Mouse (Mus musculus): ENCODE data around the gene Slc25a51. TPM values are rescaled to one million over a fixed set of nuclear protein-coding genes. Genes with fewer than 3 reads are reported as not detected.

Gene Slc25a51
- polyA plus RNA-seq, 1 experiment: 16.8 TPM

DNA sequence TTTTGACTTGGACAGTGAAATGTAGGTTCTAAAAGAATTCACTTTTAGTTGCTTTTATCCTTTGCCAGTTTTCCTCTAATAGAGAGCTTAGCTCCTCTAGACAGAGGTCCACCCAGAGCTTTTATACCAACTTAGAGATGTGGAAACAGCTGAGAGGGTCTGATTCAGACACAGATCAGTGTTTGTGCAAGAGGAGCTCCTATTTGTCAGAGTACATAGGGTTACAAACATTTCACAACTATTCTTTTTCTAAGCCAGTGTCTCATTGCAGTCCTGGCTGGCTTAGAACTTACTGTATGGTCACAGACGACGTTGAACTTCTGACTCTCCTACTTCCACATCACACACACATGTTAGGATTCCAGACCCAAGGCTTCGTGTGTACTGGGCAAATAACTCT is 51.9 kb downstream of the Slc25a51 start:
- Histone ChIP-seq H3K27me3 (ENCODE audit: control insufficient read depth) (no peaks in the 10 kb centered on the region), H3K9me3 (ENCODE audit: control insufficient read depth, low read length) (no peaks in the 10 kb centered on the region), H3K4me3 (replicated peaks) (no peak overlapping the region), H3K36me3 (ENCODE audit: control insufficient read depth) (peaks cover 76% of the 10 kb centered on the region), H3K4me1 (ENCODE audit: control insufficient read depth) (no peaks in the 10 kb centered on the region)
- TF ChIP-seq TAL1 (IDR thresholded peaks at IDR 0.05; ENCODE audit: low read length) (no peak), GATA1 (IDR thresholded peaks at IDR 0.05; ENCODE audit: low read length) (no peak)

Other genes starting within 250 kb of the Slc25a51 start
- 0.01 TPM in 1 of 2 replicates, not detected in the other for gene Frmpd1, start 223.9 kb downstream of the Slc25a51 start, polyA plus RNA-seq (2012)
- gene Trmt10b, start 111.6 kb downstream of the Slc25a51 start, polyA plus RNA-seq (2012): 0.08 and 0.09 TPM in 2 replicates
- gene Dcaf10, start 66.7 kb downstream of the Slc25a51 start, polyA plus RNA-seq (2012): 4.0 and 4.6 TPM in 2 replicates
- 3.3 and 5.2 TPM in 2 replicates for gene Exosc3, start 66.0 kb downstream of the Slc25a51 start, polyA plus RNA-seq (2012)
- 12.8 and 15.2 TPM in 2 replicates for gene Shb, start 123.7 kb upstream of the Slc25a51 start, polyA plus RNA-seq (2012)